Mouse (Mus musculus): Measurements from ENCODE around the gene Psmd8. TPM values are rescaled to one million over a fixed set of nuclear protein-coding genes. Genes with fewer than 3 reads are reported as not detected.
"Not testable (repeated sequence)": the region's sequence is repeated elsewhere in the genome, so short reads cannot be mapped to it uniquely, and the experiment has no call there.

The Psmd8 gene
- polyA plus RNA-seq, 2 experiments from 2014 or later = 163 to 175 TPM

DNA sequence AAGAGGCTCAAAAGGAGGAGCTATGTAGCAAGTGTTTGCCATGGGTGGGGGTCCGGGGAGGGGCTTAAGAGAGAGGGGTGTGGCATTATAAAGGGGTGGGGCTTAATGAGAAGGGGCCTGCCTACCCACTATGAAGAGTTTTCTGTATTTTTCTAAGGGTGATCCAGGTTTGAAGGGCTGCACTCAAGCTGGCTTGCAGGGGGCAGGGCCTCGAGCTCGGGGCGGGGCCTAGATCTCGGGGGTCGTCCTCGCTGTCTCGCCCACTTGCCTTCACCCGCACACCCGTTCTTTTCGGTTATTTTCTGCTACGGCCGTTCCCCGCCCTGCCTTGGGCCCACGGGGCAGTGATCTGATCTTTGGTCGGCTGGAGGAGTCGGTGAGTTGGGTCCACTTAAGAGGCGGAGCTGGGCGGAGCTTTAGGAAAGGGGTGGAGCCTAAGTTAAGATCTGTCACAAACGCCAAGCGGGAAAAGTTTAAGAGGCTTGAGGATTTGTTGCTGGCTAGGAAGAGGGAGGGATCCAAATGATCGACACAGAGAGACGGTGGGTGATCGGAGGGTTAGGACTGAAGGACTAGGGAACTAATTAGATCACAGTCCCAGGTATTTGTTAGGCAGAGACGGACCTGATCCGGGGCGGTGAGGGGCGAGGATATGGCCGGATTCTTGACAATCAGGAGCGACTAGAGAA is 10.3 kb downstream of the Psmd8 start, which contains the start of the genes Ggn and Spred3:
Gene Ggn (plus strand): TSS at position 145 of the 689 bp plus-strand sequence.
Gene Spred3 (minus strand): TSS at position 346 of the 689 bp plus-strand sequence.
- peak; percentile 10 for ATAC-seq

DNA sequence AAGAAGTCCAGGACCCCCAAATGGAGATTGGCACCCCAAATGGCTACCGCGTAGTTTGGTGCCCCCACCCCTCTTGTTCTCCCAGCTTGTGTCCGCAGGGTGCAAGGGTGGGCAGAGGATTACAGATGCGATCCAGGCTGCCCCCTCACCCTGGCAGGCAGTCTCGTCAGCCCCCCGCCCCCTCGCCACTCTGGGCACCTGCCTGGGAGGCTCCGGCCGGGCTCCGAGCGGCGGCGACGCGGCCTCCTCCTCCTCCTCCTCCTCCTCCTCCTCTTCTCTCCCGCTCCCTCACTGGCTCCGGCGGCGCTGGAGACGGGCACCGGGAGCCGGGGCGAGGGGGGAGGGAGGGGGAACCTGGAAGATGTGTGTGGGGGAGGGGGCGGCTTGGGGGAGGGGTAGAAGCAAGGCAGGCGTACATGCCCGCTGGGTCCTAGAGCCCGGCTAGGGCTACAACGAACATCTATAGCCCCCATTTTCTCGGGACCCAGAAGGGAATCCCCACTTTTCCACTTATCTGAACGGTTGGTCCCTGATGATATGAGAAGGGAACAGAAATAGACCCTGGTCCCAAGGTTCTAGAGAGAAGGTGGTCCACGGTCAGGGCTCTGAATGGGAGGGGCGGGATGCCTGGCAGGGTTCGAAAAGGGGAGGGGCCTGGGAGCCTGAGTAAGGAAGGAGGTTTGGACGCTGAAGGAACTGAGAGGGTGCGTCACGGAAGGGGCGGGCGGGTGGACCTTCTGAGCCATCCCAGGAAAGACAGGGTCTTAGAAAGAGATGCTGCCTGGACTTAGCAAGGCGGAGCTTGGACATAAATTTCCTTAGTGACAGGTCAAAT is 11.1 kb downstream of the Psmd8 start:
- peak; percentile 27 for ATAC-seq

DNA sequence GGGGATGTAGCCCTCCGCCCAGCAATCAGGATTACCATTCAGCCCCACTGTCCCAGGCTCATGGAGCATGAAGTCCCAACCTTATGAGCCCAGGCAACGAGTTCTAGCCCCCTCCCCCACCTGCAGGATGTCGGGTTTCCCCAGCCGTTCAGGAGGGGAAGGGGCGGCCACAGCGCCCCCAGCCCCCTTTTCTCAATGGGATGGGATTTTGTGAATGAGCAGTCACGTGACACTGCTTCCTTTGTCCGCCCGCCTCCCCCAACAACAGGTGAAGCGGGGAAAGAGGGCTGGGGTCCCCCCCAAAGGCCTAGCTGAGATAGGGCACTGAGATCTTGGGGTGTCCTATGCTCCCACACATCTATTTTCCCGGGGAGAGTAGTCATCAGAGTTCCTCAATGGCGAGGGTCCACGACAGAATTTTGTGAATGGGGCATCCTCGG is 11.7 kb downstream of the Psmd8 start:
- no peak for ATAC-seq

DNA sequence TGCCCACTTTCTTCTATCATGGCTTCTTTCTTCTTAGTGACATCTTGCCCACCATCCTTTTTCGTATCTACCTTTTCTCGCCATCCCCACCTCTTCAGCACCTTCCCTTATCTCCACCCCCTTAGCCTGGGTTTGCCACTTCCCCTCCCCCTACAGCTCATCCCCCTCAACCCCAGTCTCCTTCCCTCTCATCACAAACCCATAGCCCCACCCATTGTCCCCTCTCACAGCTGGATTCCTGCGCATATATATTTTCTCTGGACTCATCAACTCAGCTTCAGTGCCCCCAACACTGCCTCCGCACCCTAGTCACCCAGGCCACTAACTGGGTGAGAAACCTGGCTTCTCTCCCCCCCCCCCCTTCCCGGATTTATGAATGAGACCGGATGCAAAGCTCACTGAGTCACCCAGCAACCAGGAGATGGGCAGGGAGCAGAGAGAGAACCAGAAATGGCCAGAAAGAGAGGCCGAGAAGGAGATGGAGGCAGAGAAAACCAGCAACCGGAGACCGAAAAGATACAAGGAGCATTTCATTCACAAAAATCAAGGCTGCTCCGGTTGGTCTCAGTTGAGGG is 12.3 kb downstream of the Psmd8 start:
- no peak for ATAC-seq

DNA sequence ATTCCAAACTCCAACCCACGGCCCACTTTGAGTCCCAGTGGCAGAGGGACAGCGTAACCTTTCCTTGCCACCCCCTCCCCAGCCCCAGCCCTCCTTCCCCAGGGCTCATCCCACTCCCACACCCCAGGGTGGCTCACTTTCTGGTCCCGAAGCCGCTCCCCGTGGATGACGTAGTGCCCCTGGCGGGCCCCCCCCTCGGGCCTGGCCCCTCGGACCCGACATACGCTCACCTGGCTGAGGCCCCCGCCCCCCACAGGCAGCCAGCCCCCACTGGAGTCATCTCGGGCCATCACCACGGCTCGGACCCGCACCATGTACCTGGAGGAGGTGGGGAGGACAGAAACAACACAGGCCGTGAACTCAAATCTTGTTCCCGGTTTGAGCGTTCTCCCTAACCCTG is 12.8 kb downstream of the Psmd8 start:
- ATAC-seq = no peak

DNA sequence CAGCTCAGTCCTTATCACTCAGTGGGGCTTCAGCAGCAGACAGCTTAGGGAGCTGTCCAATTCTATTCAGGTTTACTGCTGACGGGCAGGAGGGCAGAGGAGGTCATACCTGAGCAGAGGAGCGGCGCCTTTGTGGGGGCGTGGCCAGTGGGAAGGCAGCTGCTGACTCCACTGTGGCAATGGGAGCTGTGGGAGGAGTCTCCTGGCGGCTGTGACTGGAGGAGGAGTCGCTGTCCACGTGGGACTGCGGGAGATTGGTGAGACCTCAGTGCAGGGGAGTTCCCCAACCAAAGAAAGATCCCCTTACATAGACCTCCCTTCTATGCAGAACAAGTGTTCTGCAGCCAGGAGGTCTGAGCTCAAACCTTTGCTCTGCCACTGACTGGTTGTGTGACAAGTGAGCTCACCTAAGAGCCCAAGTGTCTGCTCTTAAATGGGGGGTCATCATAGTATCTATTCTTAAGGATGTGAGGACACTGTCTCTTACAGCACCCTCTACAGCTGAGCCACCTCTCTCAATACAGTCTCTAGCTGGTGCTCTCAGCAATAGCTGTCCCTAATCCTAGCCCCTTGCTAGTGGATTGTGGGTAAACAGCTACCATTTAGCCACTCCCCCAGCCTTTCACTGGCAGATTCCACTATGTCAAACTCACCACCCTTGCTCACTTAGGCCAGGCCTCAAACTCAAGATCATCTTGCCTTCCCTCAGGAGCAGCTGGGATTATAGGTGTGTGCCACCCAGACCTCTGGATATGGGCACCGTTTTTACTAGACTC is 17.6 kb downstream of the Psmd8 start:
- peak; percentile 70 for ATAC-seq

DNA sequence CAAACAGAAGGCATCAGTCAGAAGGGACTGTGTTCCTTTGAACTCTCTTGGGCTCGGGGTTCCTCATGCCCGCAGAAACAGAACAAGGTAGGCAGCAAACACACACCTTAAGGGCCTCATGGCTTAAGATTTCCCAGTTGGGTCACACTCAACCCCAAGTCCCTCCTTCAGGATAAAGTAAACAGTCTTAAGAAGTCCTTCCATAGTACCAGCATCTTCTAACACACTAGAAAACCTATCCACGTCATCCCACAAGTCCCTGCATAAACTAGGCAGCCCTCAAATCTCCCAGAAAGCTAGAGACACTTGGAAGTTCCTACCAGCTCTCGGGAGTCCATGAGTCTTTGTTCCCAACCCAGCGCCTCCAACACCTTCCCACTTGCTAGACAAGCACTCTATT is 18.2 kb downstream of the Psmd8 start:
- no peak for ATAC-seq

DNA sequence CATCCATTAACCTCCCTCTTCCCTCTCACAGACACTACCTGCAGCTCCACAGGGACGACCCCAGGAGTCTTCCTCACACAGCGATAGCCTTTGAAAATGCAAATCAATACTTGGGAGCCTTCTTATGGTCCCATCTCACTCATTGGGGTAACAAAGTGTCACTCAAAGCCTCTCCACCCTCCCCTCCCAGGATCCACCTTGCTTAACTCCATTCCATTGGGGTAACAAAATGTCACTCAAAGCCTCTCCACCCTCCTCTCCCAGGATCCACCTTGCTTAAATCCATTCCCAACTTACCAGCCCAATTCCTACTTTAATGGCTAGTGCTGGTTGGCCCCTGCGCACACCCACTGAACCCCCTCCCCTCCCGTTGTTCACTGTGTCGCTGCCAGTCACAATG is 22.2 kb downstream of the Psmd8 start:
- ATAC-seq = no peak

DNA sequence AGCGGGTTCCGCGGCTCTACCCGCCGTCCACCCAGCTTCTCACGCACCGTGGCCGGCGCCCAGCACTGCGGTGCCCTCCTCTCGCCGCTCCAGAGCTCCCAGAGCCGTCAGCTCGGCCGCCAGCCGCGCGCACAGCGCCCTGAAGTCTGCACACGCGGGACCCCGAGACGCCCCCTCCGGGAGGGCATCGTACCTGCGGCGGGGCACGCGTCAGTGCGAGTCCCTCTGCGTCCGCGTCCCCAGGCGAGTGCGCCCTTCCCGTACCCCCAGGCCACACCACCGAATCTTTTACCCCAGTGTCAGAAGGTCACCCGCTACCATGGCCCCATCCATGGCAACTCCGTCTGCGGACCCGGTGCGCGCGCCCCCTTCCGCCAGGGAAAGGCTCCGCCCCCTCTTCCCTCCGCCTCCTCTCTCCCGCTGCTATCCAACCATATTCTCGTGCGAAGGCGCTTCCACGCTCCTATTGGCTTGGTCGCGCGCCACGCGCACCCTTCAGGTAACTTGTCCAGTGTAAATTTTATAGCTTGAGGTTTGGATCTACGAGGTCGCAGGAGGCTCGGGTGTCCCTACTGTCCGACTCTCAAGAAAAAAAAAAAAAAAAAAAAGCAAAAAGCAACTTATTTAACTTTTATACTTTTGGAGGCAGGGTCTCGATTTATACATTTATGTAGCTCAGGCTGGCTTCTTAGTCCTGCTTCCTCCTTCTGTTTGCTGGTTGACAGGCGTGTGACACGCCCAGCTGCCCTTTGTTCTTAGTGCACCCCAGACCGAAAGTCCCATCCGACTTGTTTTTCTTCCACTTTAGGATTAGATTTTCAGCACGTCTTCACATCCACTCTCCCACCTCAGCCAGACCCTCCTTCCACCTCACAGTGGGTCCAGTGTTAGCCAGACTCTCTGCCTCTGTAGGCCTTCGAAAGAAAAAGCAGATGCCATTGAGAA is 24.4 kb downstream of the Psmd8 start, which contains the start of gene Fam98c:
Gene Fam98c (minus strand): TSS at position 397 of the 945 bp plus-strand sequence.
- ATAC-seq = peak; percentile 93

DNA sequence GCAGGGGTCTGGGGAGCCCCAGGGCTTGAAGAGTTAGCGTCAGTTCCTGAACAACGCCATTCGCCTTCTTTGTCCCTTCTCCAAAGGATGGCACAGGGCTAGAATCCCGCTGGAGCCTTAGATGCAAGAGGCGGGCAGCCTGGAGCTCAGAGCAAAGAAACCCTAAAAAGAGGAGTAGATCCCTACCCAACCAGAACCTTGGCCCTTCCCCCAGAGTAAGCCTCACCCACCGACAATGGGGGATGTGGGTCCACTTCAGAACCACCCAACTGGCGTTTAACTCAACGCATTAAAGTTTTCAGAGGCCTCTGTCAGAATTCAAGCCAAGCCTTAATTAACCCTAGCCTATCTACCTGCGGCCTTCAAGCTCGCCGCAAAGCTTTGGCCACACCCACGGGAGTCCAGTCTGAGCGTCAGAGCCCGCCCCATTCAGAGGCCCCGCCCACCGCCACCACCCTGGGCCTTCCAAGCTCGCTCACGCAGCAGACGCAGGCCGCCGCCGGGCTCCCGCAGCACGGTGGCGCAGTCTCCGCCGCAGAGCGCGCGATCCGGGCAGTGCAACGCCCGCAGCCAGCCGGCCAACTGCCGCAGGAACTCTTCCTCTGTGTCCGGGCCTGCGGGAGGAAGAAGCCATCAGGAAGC is 25.2 kb downstream of the Psmd8 start:
- ATAC-seq = peak; percentile 73

DNA sequence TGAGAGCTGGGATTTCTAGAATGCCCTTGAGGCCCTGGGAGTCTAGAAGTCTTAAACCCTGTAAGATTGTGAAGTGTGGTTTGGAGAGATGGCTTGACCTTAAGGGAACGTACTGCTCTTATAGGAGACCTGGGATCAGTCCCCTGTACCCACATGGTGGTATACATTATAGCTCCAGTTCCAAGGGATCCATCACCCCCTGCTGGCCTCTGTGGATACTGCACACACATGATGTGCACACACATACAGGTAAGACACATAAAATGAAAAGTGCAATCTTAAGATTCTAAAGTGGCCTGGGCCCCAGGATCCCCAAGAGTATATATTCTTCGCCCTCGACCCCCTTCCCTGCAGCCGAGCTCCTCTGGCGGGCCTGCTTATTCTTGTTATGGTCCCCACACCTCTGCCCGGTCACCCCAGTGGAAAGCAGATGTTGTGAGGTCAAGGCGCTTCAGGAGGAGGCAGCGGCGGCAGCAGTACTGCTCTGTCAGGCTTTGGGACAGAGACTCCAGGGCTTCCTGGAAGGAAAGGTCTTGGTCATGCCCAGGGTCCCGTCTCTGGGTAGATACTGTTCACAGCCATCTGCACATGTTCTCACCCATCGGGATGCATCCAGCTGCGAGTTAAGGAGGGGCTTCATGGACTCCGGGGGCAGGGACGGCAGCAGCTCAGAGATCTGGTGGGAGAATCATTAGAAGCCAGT is 26.3 kb downstream of the Psmd8 start:
- no peak for ATAC-seq

DNA sequence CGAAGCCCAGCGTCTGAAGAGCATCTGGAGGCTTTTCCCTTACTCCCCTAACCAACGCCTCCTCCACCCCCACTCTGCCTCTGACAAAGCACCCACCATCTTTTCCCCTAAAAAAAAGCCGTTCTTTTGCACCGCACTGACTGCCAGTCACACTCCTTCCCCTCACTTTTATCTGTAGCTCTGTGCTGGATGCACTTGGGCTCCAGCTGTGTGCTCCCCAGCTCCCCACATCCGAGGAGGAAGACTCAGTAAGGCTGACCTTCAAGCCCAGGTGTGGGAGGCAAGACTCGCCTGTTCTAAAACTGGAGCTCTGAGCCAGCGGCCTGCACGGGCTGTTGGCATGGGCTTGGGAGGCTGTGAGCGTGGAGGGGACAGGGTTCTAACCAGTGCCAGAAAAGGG is 29.0 kb downstream of the Psmd8 start:
- no peak for ATAC-seq

DNA sequence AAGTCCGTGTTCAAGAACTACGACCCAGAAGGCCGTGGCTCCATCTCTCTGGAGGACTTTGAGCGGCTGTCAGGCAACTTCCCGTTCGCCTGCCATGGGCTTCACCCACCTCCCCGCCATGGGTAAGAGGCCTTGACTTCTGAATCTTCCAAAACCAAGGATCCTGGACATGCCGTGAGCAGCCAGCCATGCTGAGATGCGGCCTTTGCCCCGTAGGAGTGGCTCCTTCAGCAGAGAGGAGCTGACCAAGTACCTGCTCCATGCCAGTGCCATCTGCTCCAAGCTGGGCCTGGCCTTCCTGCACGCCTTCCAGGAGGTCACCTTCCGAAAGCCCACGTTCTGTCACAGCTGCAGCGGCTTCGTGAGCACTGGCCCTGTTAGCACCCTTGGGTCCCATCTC is 31.7 kb downstream of the Psmd8 start:
- no peak for ATAC-seq

DNA sequence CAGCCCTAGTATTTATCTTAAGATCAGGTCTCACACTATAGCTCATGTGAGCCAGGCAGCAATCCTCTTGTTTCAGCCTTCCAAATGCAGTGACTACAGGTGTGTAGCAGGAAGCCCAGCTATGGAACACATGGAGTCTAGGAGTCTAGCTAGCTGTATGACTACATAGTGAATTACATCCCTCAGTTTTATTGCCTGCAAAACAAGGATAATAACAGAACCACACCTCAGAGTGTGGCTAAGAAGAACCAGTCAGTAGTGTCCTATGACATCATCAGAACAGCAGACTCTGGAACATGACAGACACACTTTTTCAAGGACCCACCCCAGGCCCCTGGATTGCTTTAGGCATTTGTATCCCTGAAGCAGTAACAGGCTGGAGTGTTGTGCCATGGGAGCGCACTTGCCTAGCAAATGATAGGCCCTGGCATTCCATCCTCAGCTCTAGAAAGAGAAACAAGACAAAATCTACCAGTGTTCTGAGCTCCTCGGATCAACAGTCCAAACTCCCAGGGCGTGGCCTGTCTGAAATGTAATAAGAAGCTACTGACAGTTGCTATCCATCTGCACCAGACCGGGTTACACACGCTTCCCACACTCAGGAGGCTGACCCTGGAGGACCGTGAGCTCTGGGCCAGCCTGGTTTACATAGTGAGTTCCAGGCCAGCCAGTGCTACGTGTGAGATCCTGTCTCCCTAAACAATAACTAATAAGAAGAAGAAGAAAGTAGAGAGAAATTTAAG is 33.7 kb downstream of the Psmd8 start:
- ATAC-seq = no peak

DNA sequence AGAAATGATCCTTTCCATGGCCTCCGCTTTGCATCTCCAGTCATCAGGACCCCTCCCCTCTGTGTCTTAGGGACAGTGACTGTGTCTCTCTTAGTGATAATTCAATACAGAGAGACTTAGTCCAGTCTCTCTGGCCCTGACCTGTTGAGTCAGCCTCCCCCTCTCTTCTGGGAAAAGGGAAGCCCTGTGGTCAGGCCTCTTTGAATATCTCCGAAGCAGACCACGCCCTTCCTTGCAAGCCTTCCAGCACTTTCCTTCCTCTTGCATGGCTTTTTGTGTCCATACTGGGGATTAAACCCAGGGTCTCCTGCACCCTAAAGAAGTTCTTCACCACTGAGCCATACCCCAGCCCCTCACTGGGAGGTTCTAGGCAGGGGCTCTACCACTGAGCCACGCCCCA is 36.5 kb downstream of the Psmd8 start:
- no peak for ATAC-seq

DNA sequence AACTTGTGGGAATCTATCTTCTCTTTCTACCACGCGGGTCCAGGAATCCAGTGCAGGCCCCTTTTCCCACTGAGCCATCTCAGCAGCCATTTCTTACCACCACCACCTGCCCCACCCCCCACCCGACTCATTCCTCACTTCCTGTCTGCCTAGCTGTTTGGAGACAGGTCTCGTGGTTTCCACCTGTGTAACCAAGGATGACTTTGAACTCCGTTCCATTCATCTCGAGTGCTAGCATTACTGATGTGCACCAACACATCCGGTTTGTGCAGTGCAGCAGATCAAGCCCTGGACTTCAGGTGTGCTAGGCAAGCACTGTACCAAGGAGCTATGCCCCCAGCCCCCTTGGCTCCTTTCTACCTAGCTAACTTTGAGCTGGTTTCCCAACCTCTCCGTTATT is 39.1 kb downstream of the Psmd8 start:
- peak; percentile 92 for ATAC-seq

DNA sequence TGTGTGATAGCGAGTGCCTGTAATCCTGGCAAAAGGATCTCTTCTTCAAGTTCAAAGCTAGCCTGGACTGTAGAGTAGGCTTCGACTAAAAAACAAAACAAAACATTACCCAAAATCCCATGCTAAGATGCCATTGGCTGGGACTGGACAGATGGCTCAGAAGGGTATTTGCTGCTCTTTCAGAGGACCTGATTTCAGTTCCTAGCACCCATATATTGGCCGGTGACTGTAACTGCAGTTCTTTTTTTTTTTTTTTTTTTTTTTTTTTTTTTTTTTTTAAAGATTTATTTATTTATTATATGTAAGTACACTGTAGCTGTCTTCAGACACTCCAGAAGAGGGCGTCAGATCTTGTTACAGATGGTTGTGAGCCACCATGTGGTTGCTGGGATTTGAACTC is 41.3 kb downstream of the Psmd8 start:
- not testable (repeated sequence) for ATAC-seq

DNA sequence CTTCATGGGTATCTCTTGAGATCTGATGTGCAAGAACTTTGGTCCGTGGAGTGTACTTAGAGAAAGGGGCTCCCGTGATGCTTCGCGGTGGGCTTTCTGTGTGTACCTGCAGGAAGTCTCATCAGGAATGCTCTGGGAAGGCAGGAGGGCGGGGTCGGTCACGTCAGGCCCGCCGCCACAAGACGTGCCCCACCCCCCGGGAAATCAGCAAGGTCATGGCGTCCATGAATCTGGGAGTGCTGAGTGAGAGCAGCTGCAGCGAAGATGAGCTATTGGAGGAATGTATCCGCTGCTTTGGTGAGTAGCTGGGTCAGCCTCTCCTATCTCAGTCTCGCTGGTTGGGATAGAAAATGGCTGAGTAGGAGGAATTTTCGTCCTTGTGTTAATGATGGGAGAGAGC is 43.1 kb downstream of the Psmd8 start:
- no peak for ATAC-seq

DNA sequence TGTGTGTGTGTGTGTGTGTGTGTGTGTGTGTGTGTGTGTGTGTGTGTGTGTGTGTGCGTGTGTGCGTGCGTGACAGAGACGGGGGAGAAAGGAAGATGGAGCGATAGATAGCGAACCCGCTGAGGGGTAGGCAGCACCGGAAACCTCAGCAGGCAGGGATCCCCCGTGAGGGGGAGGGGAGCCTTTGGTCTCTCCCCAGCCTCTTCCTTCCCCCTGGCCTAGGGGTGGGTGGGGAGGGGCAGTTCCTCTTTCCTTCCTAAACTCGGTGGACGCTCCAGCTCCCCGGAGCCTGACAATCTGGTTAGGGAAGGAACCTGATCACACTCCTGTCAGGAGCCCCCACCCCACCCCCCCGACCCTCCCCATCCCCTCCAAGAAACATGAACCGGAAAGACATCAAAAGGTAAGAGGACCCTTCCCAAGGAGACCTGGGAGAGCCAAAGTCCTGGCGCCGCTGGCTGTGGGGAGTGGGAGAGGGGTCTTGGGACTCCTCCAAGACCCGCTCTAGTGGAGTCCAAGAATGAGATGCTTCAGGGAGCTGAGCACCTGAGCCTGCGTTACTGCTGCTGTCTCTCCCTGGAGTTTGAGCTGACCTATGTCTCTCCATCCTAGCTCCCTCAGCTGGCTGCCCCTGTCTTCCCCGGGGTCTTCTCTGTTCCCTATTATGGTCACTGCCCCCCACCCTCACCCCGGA is 45.7 kb downstream of the Psmd8 start, which contains the start of gene Rasgrp4:
Gene Rasgrp4 (plus strand): TSS at position 159 of the 694 bp plus-strand sequence.
- ATAC-seq = peak; percentile 99
